Mouse (Mus musculus) myocyte (in vitro differentiated cells): ENCODE measurements at regions not wholly inside any gene's neighbourhood (a gene's known extent, or its start where the extent isn't known, plus 50 kb on each side); places are given as distances from the start of the nearest gene placed in this dataset.

Experiments
- H3K27me3 ChIP-seq: one replicate; pipeline ENCODE4 v1.6.1; 2011; ENCODE audit not compliant: control insufficient read depth, insufficient read depth, insufficient read length
- H3K36me3 ChIP-seq: one replicate; pipeline ENCODE4 v1.6.1; 2011; ENCODE audit not compliant: control insufficient read depth, insufficient read depth
- H3K4me2 ChIP-seq: one replicate; pipeline ENCODE4 v1.6.1; 2011; ENCODE audit warnings: low read depth, control low read depth
- H3K4me3 ChIP-seq: one replicate; pipeline ENCODE4 v1.5.1; 2011; ENCODE audit warnings: mild to moderate bottlenecking, control low read depth, moderate library complexity
- H3K79me2 ChIP-seq: one replicate; pipeline ENCODE4 v1.6.1; 2011; ENCODE audit not compliant: control insufficient read depth, insufficient read depth
- H3ac ChIP-seq: one replicate; pipeline ENCODE4 v1.6.1; 2011; ENCODE audit not compliant: control insufficient read depth, insufficient read length
- CEBPB ChIP-seq: IDR thresholded peaks from 2 replicates; pipeline ENCODE4 v1.6.1; 2011; ENCODE audit warnings: mild to moderate bottlenecking, moderate library complexity; ENCODE audit not compliant: poor library complexity, insufficient read depth, severe bottlenecking
- E2F4 ChIP-seq: IDR thresholded peaks from one replicate; pipeline ENCODE4 v1.6.1; 2011; ENCODE audit warnings: mild to moderate bottlenecking, control low read depth, moderate library complexity; ENCODE audit not compliant: insufficient read depth
- MAX ChIP-seq: IDR thresholded peaks from one replicate; pipeline ENCODE4 v1.6.1; 2011; ENCODE audit warnings: low read depth, mild to moderate bottlenecking, control low read depth
- MYOD1 ChIP-seq, 3 experiments: IDR thresholded peaks; one replicate each; pipeline ENCODE4 v1.6.1; 2011; ENCODE audit warnings: control low read depth in 2 of 3, low read depth in 2 of 3, mild to moderate bottlenecking in 2 of 3, moderate library complexity in 1 of 3; ENCODE audit not compliant: insufficient read length in 2 of 3, control insufficient read depth in 1 of 3
- MYOG ChIP-seq, 3 experiments: IDR thresholded peaks; one replicate each; pipeline ENCODE4 v1.6.1; 2011; ENCODE audit warnings: control low read depth in 2 of 3, low read depth in 2 of 3, mild to moderate bottlenecking in 2 of 3; ENCODE audit not compliant: insufficient read length in 2 of 3, control insufficient read depth in 1 of 3, insufficient read depth in 1 of 3
- POLR2A ChIP-seq: IDR thresholded peaks from one replicate; pipeline ENCODE4 v1.6.1; 2011; ENCODE audit warnings: low read depth, mild to moderate bottlenecking, control low read depth, moderate library complexity; ENCODE audit not compliant: insufficient read length
- POLR2AphosphoS2 ChIP-seq: IDR thresholded peaks from one replicate; pipeline ENCODE4 v1.6.1; 2011; ENCODE audit warnings: low read depth, control low read depth; ENCODE audit not compliant: insufficient read length
- REST ChIP-seq: IDR thresholded peaks from one replicate; pipeline ENCODE4 v1.6.1; 2011; ENCODE audit warnings: mild to moderate bottlenecking, control low read depth, moderate library complexity; ENCODE audit not compliant: insufficient read depth, insufficient read length
- SRF ChIP-seq: IDR thresholded peaks from one replicate; pipeline ENCODE4 v1.6.1; 2011; ENCODE audit warnings: low read depth; ENCODE audit not compliant: control insufficient read depth, insufficient read length
- TCF12 ChIP-seq: IDR thresholded peaks from one replicate; pipeline ENCODE4 v1.6.1; 2011; ENCODE audit warnings: mild to moderate bottlenecking, control low read depth; ENCODE audit not compliant: poor library complexity, insufficient read depth, severe bottlenecking
- TCF3 ChIP-seq: IDR thresholded peaks from one replicate; pipeline ENCODE4 v1.6.1; 2011; ENCODE audit warnings: low read depth, control low read depth; ENCODE audit not compliant: insufficient read length
- USF1 ChIP-seq: IDR thresholded peaks from one replicate; pipeline ENCODE4 v1.6.1; 2011; ENCODE audit warnings: low read depth, mild to moderate bottlenecking, control low read depth, moderate library complexity

GRCm38 (mm10) chr6:117627461-117627860 lies 213.5 kb upstream of the Zfp637 start:
- H3K4me3 ChIP-seq = no peak overlapping the region
- no peak for TF ChIP-seq MYOG (IDR thresholded peaks at IDR 0.05; ENCODE audit: control insufficient read depth in 1 of 3, insufficient read depth in 1 of 3, insufficient read length in 2 of 3, low read depth in 2 of 3)
- no peak for TF ChIP-seq MAX
- no peak for TF ChIP-seq POLR2A
- TF ChIP-seq MYOD1 (IDR thresholded peaks at IDR 0.05; ENCODE audit: control insufficient read depth in 1 of 3, insufficient read length in 2 of 3, low read depth in 2 of 3) = no peak
- TF ChIP-seq E2F4 = no peak
- no peak for TF ChIP-seq TCF3
- TF ChIP-seq TCF12 = no peak
- no peak for TF ChIP-seq POLR2AphosphoS2
- no peak for TF ChIP-seq CEBPB
- TF ChIP-seq SRF = no peak
- TF ChIP-seq USF1 = no peak
- H3K79me2 ChIP-seq = no peaks in the 10 kb centered on the region
- H3K27me3 ChIP-seq = no peaks in the 10 kb centered on the region
- H3ac ChIP-seq = no peak overlapping the region
- no peak overlapping the region for H3K4me2 ChIP-seq
- H3K36me3 ChIP-seq = no peaks in the 10 kb centered on the region

DNA sequence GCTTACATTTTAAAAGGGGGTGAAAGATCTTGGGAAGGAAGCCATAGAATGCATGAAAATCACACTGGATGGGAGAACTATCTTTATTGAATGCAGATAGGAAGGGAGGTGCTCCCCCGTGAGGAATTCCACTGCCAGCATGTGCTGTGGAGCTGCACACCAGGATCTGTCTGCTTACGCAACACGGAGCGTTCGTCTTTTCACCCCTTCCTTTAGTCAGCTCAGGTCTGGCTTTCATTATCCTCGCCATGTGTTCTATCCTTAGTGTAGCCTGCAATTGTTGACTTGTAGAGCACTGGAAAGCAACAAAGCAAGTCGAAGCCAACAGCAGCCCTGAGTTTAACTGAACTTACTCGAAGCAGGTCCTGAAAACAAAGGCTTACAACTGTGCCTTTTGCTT lies 194.4 kb upstream of the Zfp637 start:
- Histone ChIP-seq H3K36me3 (no peaks in the 10 kb centered on the region), H3ac (no peak overlapping the region), H3K79me2 (no peaks in the 10 kb centered on the region), H3K4me2 (no peak overlapping the region), H3K27me3 (no peaks in the 10 kb centered on the region), H3K4me3 (no peak overlapping the region)
- TF ChIP-seq POLR2A (no peak), TCF3 (no peak), MYOG (IDR thresholded peaks at IDR 0.05; ENCODE audit: control insufficient read depth in 1 of 3, insufficient read depth in 1 of 3, insufficient read length in 2 of 3, low read depth in 2 of 3) (no peak), USF1 (no peak), SRF (no peak), CEBPB (no peak), REST (no peak), TCF12 (no peak), POLR2AphosphoS2 (no peak), E2F4 (no peak), MAX (no peak), MYOD1 (IDR thresholded peaks at IDR 0.05; ENCODE audit: control insufficient read depth in 1 of 3, insufficient read length in 2 of 3, low read depth in 2 of 3) (no peak)

- Histone ChIP-seq H3K27me3 (no peaks in the 10 kb centered on the region), H3ac (no peak overlapping the region), H3K4me2 (no peak overlapping the region), H3K36me3 (no peaks in the 10 kb centered on the region), H3K4me3 (no peak overlapping the region), H3K79me2 (no peaks in the 10 kb centered on the region)
- TF ChIP-seq E2F4 (no peak), MYOD1 (IDR thresholded peaks at IDR 0.05; ENCODE audit: control insufficient read depth in 1 of 3, insufficient read length in 2 of 3, low read depth in 2 of 3) (no peak), CEBPB (no peak), POLR2AphosphoS2 (no peak), TCF3 (no peak), SRF (no peak), MAX (no peak), MYOG (IDR thresholded peaks at IDR 0.05; ENCODE audit: control insufficient read depth in 1 of 3, insufficient read depth in 1 of 3, insufficient read length in 2 of 3, low read depth in 2 of 3) (no peak), TCF12 (no peak), POLR2A (no peak), USF1 (no peak), REST (no peak)
Measured at GRCm38 (mm10) chr6:117650541-117650940, 190.4 kb upstream of the Zfp637 start.

DNA sequence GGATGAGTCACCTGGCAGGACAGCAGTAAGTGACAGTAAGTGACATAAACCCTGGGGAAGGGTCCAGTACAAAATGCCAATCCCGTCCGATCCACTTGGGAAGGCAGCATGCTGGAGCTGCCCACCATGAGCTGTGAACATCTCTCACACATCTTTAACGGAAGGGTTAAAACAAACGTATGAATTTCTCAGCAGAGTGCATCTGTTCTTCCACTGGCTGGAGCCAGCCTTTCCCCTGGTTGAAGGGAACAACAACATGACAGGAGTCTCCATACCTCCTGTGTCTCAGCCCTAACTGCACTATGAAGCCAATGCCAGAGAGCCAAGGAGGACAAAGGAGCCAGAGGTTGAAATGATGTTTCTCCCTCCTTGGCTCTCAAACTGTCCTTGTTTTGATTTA lies 189.4 kb upstream of the Zfp637 start:
- no peaks in the 10 kb centered on the region for H3K27me3 ChIP-seq
- no peak for TF ChIP-seq TCF3
- no peak for TF ChIP-seq POLR2A
- TF ChIP-seq TCF12 = no peak
- TF ChIP-seq E2F4 = no peak
- no peak for TF ChIP-seq USF1
- TF ChIP-seq CEBPB = no peak
- no peak for TF ChIP-seq SRF
- no peak for TF ChIP-seq MYOG (IDR thresholded peaks at IDR 0.05; ENCODE audit: control insufficient read depth in 1 of 3, insufficient read depth in 1 of 3, insufficient read length in 2 of 3, low read depth in 2 of 3)
- TF ChIP-seq MYOD1 (IDR thresholded peaks at IDR 0.05; ENCODE audit: control insufficient read depth in 1 of 3, insufficient read length in 2 of 3, low read depth in 2 of 3) = no peak
- TF ChIP-seq MAX = no peak
- TF ChIP-seq REST = no peak
- no peak for TF ChIP-seq POLR2AphosphoS2
- no peaks in the 10 kb centered on the region for H3K79me2 ChIP-seq
- H3K36me3 ChIP-seq = no peaks in the 10 kb centered on the region
- H3K4me2 ChIP-seq = no peak overlapping the region
- H3K4me3 ChIP-seq = no peak overlapping the region
- H3ac ChIP-seq = no peak overlapping the region

DNA sequence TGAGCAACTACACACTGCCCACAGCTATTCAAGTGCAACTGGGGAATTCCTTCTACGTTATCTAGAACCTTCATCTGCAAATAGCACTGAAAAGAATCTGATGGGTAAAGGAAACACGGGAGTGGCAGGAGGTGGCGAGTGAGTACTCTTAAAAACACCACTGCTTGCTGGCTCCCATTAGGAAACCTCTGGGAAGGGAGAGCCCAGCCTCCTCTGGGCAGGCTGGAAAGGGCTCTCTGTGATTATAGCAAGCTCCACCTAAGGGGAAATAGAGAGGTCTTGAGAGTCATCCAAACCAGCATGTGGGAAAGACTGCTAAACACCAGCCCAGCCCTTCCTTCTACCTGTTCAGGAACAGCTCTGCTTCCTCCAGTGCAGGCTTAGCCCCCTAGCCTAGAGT lies 189.0 kb upstream of the Zfp637 start:
- TF ChIP-seq CEBPB (no peak), TCF12 (no peak), REST (no peak), USF1 (no peak), POLR2A (no peak), MAX (no peak), MYOG (IDR thresholded peaks at IDR 0.05; ENCODE audit: control insufficient read depth in 1 of 3, insufficient read depth in 1 of 3, insufficient read length in 2 of 3, low read depth in 2 of 3) (no peak), SRF (no peak), TCF3 (no peak), MYOD1 (IDR thresholded peaks at IDR 0.05; ENCODE audit: control insufficient read depth in 1 of 3, insufficient read length in 2 of 3, low read depth in 2 of 3) (no peak), E2F4 (no peak), POLR2AphosphoS2 (no peak)
- Histone ChIP-seq H3K4me2 (no peak overlapping the region), H3K79me2 (no peaks in the 10 kb centered on the region), H3K4me3 (no peak overlapping the region), H3K36me3 (no peaks in the 10 kb centered on the region), H3K27me3 (no peaks in the 10 kb centered on the region), H3ac (no peak overlapping the region)
